Mouse (Mus musculus): ENCODE data around the gene Foxp2.

Foxp2 gene

GRCm38 (mm10) chr6:15370281-15370680 lies 469.1 kb downstream of the Foxp2 start:
- no peak for DNase-seq (ENCODE audit: low spot score in 2 of 2)

GRCm38 (mm10) chr6:15370827-15371226 lies 469.7 kb downstream of the Foxp2 start:
- no peak for DNase-seq (ENCODE audit: low spot score in 2 of 2)

- no peak for DNase-seq (ENCODE audit: low spot score in 2 of 2)
Observed at GRCm38 (mm10) chr6:15373621-15374020, 472.5 kb downstream of the Foxp2 start.

- DNase-seq (ENCODE audit: low spot score in 2 of 2): no peak
Observed at GRCm38 (mm10) chr6:15378261-15378660, 477.1 kb downstream of the Foxp2 start.

- DNase-seq (ENCODE audit: low spot score in 2 of 2): no peak
Observed at GRCm38 (mm10) chr6:15396462-15396861, 495.3 kb downstream of the Foxp2 start.

GRCm38 (mm10) chr6:15397485-15397884 lies 496.3 kb downstream of the Foxp2 start:
- no peak for DNase-seq (ENCODE audit: low spot score in 2 of 2)

- DNase-seq (ENCODE audit: low spot score in 2 of 2): no peak
Observed at GRCm38 (mm10) chr6:15401138-15401537, 500.0 kb downstream of the Foxp2 start.

- DNase-seq (ENCODE audit: low spot score in 2 of 2): no peak
Observed at GRCm38 (mm10) chr6:15402026-15402425, 500.9 kb downstream of the Foxp2 start.

- DNase-seq (ENCODE audit: low spot score in 2 of 2): no peak
Observed at GRCm38 (mm10) chr6:15415099-15415498, 514.0 kb downstream of the Foxp2 start.

GRCm38 (mm10) chr6:15459701-15460100 lies 558.6 kb downstream of the Foxp2 start:
- DNase-seq (ENCODE audit: low spot score in 2 of 2): no peak

GRCm38 (mm10) chr6:15463390-15463789 lies 562.2 kb downstream of the Foxp2 start:
- DNase-seq (ENCODE audit: low spot score in 2 of 2): no peak

GRCm38 (mm10) chr6:15465471-15465870 lies 564.3 kb downstream of the Foxp2 start:
- DNase-seq (ENCODE audit: low spot score in 2 of 2): no peak

- DNase-seq (ENCODE audit: low spot score in 2 of 2): no peak
Observed at GRCm38 (mm10) chr6:15466634-15467033, 565.5 kb downstream of the Foxp2 start.

- no peak for DNase-seq (ENCODE audit: low spot score in 2 of 2)
Observed at GRCm38 (mm10) chr6:15486909-15487308, 585.8 kb downstream of the Foxp2 start.
